Mouse (Mus musculus): Measurements from ENCODE around the gene Kcnk10.

GRCm38 (mm10) chr12:98528635-98529034 lies 49.5 kb downstream of the Kcnk10 start:
- TF ChIP-seq POLR2A (IDR thresholded peaks at IDR 0.05; ENCODE audit: low read depth, low read length), result no peak
- no peak for TF ChIP-seq CTCF (IDR thresholded peaks at IDR 0.05; ENCODE audit: extremely low read depth, insufficient read length, insufficient replicate concordance, low read depth, low read length)

Measured in small intestine, adult 2 months (tissue).